Mouse (Mus musculus) lung, postnatal 0 days (tissue): ENCODE data around the gene Cltb. TPM values are rescaled to one million over a fixed set of nuclear protein-coding genes. Genes with fewer than 3 reads are reported as not detected.

Experiments used
- ATAC-seq: fragments of 200-750 bp; cut with Nextera tagmentation; 2 replicates; pipeline ENCODE4 v1.8.0; 2017; ENCODE audit warnings: moderate library complexity
- DNase-seq: peaks from one replicate; pipeline ENCODE4 v3.0.0-alpha.2; 2016; ENCODE audit warnings: low spot score
- H3K27ac ChIP-seq: fragments of 300-500 bp; sonication (generic); 2 replicates; pipeline ENCODE4 v1.5.1; 2014; ENCODE audit warnings: antibody characterized with exemption, mild to moderate bottlenecking, low read length, mixed read lengths
- H3K27me3 ChIP-seq: fragments of 300-500 bp; sonication (generic); replicated peaks from 2 replicates; pipeline ENCODE4 v1.6.1; 2014; ENCODE audit warnings: low read length, mixed read lengths; ENCODE audit not compliant: insufficient read depth
- H3K36me3 ChIP-seq: fragments of 300-500 bp; sonication (generic); 2 replicates; pipeline ENCODE4 v1.6.1; 2014; ENCODE audit warnings: low read length, mixed read lengths; ENCODE audit not compliant: insufficient read depth
- H3K4me1 ChIP-seq: fragments of 300-500 bp; sonication (generic); 2 replicates; pipeline ENCODE4 v1.6.1; 2014; ENCODE audit warnings: antibody characterized with exemption, low read depth, low read length, mixed read lengths; ENCODE audit not compliant: insufficient read depth
- H3K4me2 ChIP-seq: fragments of 300-500 bp; sonication (generic); replicated peaks from 2 replicates; pipeline ENCODE4 v1.6.1; 2014; ENCODE audit warnings: low read depth, mild to moderate bottlenecking, low read length, moderate library complexity, mixed read lengths
- H3K4me3 ChIP-seq: fragments of 300-500 bp; sonication (generic); 2 replicates; pipeline ENCODE4 v1.5.1; 2014; ENCODE audit warnings: low read depth, low read length
- H3K9ac ChIP-seq: fragments of 300-500 bp; sonication (generic); replicated peaks from 2 replicates; pipeline ENCODE4 v1.6.1; 2014; ENCODE audit warnings: low read depth, mild to moderate bottlenecking
- H3K9me3 ChIP-seq: fragments of 300-500 bp; sonication (generic); 2 replicates; pipeline ENCODE4 v1.6.1; 2016; ENCODE audit warnings: low read length, mixed read lengths
- CTCF ChIP-seq: IDR thresholded peaks from 2 replicates; pipeline ENCODE4 v1.5.1; 2016; ENCODE audit warnings: antibody characterized with exemption, mild to moderate bottlenecking
- EP300 ChIP-seq: IDR thresholded peaks from 2 replicates; pipeline ENCODE4 v1.6.1; 2016; ENCODE audit warnings: antibody characterized with exemption, mild to moderate bottlenecking, control low read depth
- WGBS: fragments of 180-500 bp; shearing (Covaris S2); extraction: QIAGEN DNeasy Blood & Tissue Kit; methylation state at CpG from one replicate; pipeline ENCODE4 v1.1.7; 2014; 5-methylcytosine and 5-hydroxymethylcytosine counted together
- microRNA-seq: library from miRNA; unstranded; fragments of <30 nt; microRNA quantifications from one replicate; pipeline ENCODE4, GENCODE M21; 2016
- polyA plus RNA-seq: library from polyadenylated mRNA; unstranded; fragments of >200 nt; fragmentation: Nextera tagmentation; extraction: Ambion mirVana; gene quantifications from 2 replicates; pipeline ENCODE4 v1.2.1, GENCODE M21; 2015

The Cltb gene
- polyA plus RNA-seq, 1 experiment from 2014 or later: 118 TPM

DNA sequence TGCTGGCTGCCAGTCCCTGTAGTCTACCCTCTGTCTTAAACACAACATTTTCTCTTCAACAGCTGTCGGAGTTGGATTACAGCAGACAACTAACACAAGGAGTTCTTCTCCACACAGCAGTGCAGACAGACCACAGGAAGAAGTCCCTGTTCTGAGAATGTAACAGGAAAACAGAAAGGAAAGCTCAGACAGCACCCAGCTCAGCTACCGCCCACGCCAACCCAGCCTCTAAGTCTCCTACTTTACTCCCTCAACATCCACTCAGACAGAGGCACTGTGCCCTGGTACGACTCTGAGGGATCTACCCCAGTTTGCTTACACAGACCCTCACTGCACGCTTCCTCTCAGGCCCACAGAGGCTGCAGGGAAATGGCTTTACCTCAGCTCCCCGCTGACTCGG lies 50.5 kb downstream of the Cltb start:
- H3K4me1 ChIP-seq: peaks cover 9% of the 10 kb centered on the region; the same call in 1 of the 2 replicates
- H3K27me3 ChIP-seq: no peaks in the 10 kb centered on the region
- H3K4me3 ChIP-seq: no peak overlapping the region
- no peak overlapping the region for H3K9ac ChIP-seq
- ATAC-seq (no peak), DNase-seq (no peak)
- WGBS: 89% methylated on average over 7 of the region's 7 CpGs
- TF ChIP-seq CTCF (no peak), EP300 (no peak)
- H3K4me2 ChIP-seq: no peak overlapping the region
- H3K9me3 ChIP-seq: no peaks in the 10 kb centered on the region
- H3K27ac ChIP-seq: no peak overlapping the region
- H3K36me3 ChIP-seq: peaks cover 43% of the 10 kb centered on the region

DNA sequence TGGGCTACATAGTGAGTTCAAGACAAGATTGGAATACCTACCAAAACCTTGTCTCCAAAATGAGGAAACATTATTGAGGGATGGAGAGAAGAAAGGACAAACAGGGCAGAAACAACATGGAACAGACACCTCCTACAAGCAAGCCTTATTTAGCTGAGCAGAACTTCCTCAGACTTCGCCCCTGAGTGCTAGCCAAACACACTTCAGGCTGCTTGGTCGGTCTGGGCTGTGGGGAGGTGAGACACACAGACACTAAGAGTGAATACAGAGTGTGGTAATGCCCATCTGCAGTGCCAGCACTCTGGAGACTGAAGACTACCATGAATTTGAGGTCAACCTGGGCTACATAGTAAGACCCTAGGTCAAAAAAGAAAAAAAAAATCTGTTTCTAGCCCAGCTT lies 51.5 kb downstream of the Cltb start:
- peaks cover 44% of the 10 kb centered on the region for H3K36me3 ChIP-seq
- no peak for DNase-seq
- WGBS: 74% methylated on average over 2 of the region's 2 CpGs
- no peaks in the 10 kb centered on the region for H3K9me3 ChIP-seq
- ATAC-seq: no peak
- H3K27me3 ChIP-seq: no peaks in the 10 kb centered on the region
- H3K9ac ChIP-seq: no peak overlapping the region
- no peak overlapping the region for H3K4me3 ChIP-seq
- no peak overlapping the region for H3K4me2 ChIP-seq
- peaks cover 9% of the 10 kb centered on the region; the same call in 1 of the 2 replicates for H3K4me1 ChIP-seq
- TF ChIP-seq CTCF: no peak
- no peak for TF ChIP-seq EP300
- H3K27ac ChIP-seq: no peak overlapping the region

DNA sequence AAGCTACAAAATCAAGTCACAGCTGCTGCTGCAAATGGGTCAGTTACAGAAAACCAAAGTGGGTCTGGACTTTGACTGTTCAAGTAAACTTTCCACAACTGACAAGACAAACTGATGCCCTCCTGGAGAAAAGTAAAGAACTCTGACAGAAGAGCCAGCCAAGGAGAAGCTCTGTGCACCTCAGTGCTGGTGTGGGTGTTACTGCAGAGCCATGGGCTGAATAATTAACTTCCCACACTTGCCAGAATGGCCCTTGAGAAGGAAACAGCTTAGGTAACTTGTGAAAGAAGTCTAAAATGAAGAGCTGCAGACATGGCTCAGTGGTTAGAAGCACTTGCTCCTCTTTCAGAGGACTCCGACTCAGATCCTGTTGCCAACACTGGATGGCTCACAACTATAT lies 53.5 kb downstream of the Cltb start:
- Histone ChIP-seq H3K9me3 (no peaks in the 10 kb centered on the region), H3K36me3 (peaks cover 54% of the 10 kb centered on the region), H3K9ac (no peak overlapping the region), H3K4me2 (no peak overlapping the region), H3K27ac (no peak overlapping the region), H3K27me3 (no peaks in the 10 kb centered on the region), H3K4me3 (no peak overlapping the region), H3K4me1 (no peaks in the 10 kb centered on the region)
- DNase-seq: no peak
- WGBS: 80% methylated on average over 1 of the region's 1 CpGs
- TF ChIP-seq CTCF (no peak), EP300 (no peak)
- ATAC-seq: no peak

DNA sequence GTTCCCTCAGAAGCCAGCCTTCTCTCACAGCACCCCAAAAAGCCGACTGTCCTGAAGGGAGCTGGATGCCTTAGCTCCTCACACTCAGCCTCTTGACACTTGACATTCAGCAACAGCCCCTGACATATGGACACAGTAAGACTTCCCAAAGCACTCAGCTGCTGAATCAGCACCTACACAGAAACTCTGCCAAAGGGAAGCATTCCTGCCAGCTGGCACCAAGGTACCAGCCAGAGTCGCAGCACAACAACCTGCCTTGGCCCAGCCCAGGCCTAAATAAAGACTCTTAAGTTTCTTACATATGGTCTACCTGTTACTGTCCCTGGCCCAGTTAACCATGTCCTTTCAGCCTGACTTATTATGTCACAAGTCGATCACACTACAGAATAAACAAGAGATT lies 54.3 kb downstream of the Cltb start:
- WGBS: 89% methylated on average over 3 of the region's 3 CpGs
- Histone ChIP-seq H3K36me3 (peaks cover 59% of the 10 kb centered on the region), H3K4me3 (no peak overlapping the region), H3K27ac (no peak overlapping the region), H3K4me2 (no peak overlapping the region), H3K9ac (no peak overlapping the region), H3K4me1 (no peaks in the 10 kb centered on the region), H3K27me3 (no peaks in the 10 kb centered on the region), H3K9me3 (no peaks in the 10 kb centered on the region)
- TF ChIP-seq EP300 (no peak), CTCF (no peak)
- DNase-seq: no peak
- ATAC-seq: no peak

DNA sequence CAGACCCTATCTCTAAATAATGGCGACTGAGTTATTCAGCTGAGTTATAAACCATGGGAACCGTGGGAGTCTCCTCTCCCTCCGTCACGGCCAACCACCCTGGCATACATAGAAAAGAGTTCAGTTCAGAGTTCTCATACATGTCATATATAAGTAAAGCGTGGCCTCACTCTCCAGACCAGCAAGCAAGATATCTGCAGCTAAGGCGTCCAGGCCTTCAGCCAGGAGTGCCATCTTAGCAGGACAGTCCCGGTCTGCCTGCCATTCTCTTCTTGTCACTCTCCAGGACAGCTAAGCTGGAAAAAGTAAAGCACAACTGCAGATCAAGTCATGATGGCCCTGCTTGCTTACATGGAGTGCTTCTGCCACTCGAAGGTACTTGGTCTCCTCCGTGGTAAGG lies 55.0 kb downstream of the Cltb start:
- Histone ChIP-seq H3K9me3 (no peaks in the 10 kb centered on the region), H3K4me2 (no peak overlapping the region), H3K36me3 (peaks cover 55% of the 10 kb centered on the region), H3K4me3 (no peak overlapping the region), H3K9ac (no peak overlapping the region), H3K27me3 (no peaks in the 10 kb centered on the region), H3K27ac (no peak overlapping the region), H3K4me1 (no peaks in the 10 kb centered on the region)
- 92% methylated on average over 9 of the region's 9 CpGs for WGBS
- DNase-seq (no peak), ATAC-seq (no peak)
- TF ChIP-seq EP300: no peak
- TF ChIP-seq CTCF: no peak

DNA sequence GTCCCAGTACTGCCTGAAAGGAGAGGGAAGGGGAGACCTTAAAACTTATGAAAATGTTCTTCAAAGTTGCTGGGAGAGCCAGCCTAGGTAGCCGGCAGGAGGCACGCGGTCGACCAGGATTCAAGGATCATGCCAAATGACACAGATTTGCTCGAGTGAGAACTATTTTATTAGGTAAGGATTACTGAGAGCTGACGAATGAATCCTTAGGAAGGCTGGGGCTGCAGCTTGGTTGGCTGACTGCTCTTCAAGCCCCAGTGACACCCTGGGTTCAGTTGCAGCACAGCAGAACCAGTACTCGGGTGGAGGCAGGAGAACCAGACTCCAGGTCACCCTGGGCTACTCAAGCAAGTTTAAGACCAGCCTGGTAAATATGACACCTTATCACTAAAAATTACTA lies 63.1 kb downstream of the Cltb start:
- H3K4me2 ChIP-seq: no peak overlapping the region
- no peak for DNase-seq
- H3K9ac ChIP-seq: no peak overlapping the region
- peaks cover 8% of the 10 kb centered on the region; the same call in 1 of the 2 replicates for H3K36me3 ChIP-seq
- ATAC-seq: no peak
- H3K27ac ChIP-seq: no peak overlapping the region
- no peak for TF ChIP-seq CTCF
- no peaks in the 10 kb centered on the region for H3K4me1 ChIP-seq
- 82% methylated on average over 7 of the region's 7 CpGs for WGBS
- H3K4me3 ChIP-seq: no peak overlapping the region
- no peaks in the 10 kb centered on the region for H3K27me3 ChIP-seq
- H3K9me3 ChIP-seq: no peaks in the 10 kb centered on the region

Small RNA genes within 50 kb of the gene (microRNA-seq; reads per million reads assigned to microRNA genes)
- gene Gm24195: not detected

Other genes starting within 250 kb of the Cltb start
- gene Cplx2, start 240.0 kb downstream of the Cltb start, polyA plus RNA-seq: 3.0 and 3.1 TPM in 2 replicates
- 56.5 and 60.8 TPM in 2 replicates for gene Thoc3, start 142.5 kb downstream of the Cltb start, polyA plus RNA-seq
- 2.6 and 2.8 TPM in 2 replicates for gene Simc1, start 107.6 kb downstream of the Cltb start, polyA plus RNA-seq
- gene 4833439L19Rik, start 45.9 kb downstream of the Cltb start, polyA plus RNA-seq: 95.1 and 105 TPM in 2 replicates
- gene Arl10, start 36.3 kb downstream of the Cltb start, polyA plus RNA-seq: 19.1 and 21.4 TPM in 2 replicates
- 29.4 and 31.0 TPM in 2 replicates for gene Nop16, start 21.3 kb downstream of the Cltb start, polyA plus RNA-seq
- 243 and 247 TPM in 2 replicates for gene Higd2a, start 21.1 kb downstream of the Cltb start, polyA plus RNA-seq
- 52.1 and 53.7 TPM in 2 replicates for gene Faf2, start 10.4 kb upstream of the Cltb start, polyA plus RNA-seq
- 52.1 and 60.0 TPM in 2 replicates for gene Rnf44, start 82.6 kb upstream of the Cltb start, polyA plus RNA-seq
- gene Cdhr2, start 90.1 kb upstream of the Cltb start, polyA plus RNA-seq: not detected in 2 replicates
- gene Gprin1, start 138.5 kb upstream of the Cltb start, polyA plus RNA-seq: 0.04 TPM in 1 of 2 replicates, not detected in the other
- not detected in 2 replicates for gene Sncb, start 155.3 kb upstream of the Cltb start, polyA plus RNA-seq
- gene Eif4e1b, start 172.7 kb upstream of the Cltb start, polyA plus RNA-seq: not detected in 2 replicates
- gene Tspan17, start 178.0 kb upstream of the Cltb start, polyA plus RNA-seq: 32.9 and 40.5 TPM in 2 replicates